Mouse (Mus musculus) lung, postnatal 0 days (tissue): ENCODE results near the gene Rnf26.

Experiments used
- CTCF ChIP-seq: IDR thresholded peaks from 2 replicates; pipeline ENCODE4 v1.5.1; 2016; ENCODE audit warnings: antibody characterized with exemption, mild to moderate bottlenecking
- EP300 ChIP-seq: IDR thresholded peaks from 2 replicates; pipeline ENCODE4 v1.6.1; 2016; ENCODE audit warnings: antibody characterized with exemption, mild to moderate bottlenecking, control low read depth

DNA sequence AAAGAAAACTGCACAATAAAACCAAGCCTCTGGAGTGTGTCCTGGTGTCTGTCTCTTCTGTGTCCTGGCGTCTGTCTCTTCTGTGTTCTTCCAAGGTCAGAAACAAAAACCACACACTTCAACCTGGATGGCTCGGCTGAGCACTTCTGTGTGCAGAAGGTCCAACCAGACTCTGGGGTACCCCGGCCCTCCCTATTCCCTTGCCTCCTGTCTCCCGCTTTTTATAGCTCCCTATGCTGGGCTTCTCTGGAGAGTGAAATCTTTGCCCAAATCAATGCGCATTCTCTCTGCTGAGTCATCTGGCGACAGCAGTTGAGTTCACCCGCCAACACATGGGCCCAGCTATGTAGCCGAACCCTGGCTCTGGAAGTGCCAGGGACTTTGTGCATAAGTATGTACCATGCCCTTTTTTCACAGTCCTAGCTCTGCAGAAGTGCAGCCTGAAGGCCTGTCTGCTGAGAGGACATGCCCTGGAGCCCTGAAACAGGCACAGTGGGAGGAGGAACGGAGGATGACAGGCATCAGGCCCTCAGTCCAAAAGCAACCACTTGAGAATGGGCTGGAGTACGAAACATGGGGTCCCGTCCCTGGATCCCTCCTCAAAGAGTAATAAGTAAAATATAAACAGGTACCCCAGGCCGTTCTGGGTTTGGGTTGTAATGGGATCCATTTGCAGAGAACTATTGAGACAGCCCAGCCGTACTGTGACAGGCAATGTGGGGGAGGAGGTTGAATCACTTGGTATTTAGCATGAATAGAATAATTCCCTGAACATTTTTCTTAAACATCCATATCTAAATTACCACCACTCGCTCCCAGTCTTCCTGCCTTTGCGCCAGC, 64.6 kb downstream of the Rnf26 start:
- TF ChIP-seq CTCF (no peak), EP300 (no peak)
